Mouse (Mus musculus): Measurements from ENCODE around the gene Fbxo5. TPM values are rescaled to one million over a fixed set of nuclear protein-coding genes. Genes with fewer than 3 reads are reported as not detected.

The Fbxo5 gene
- total RNA-seq, 1 experiment: 60.7 TPM

GRCm38 (mm10) chr10:5805731-5806307 is 419 bp upstream of the Fbxo5 start:
- Histone ChIP-seq H3K4me1 (ENCODE audit: control insufficient read depth in 2 of 2, insufficient read depth in 2 of 2, low read length in 2 of 2, poor library complexity in 1 of 2) (peaks cover 4% of the 10 kb centered on the region in 2 experiments; a peak in 3 of 4 replicates), H3K4me3 (ENCODE audit: insufficient read depth in 1 of 2, low read depth in 1 of 2, low read length in 2 of 2, poor library complexity in 1 of 2, severe bottlenecking in 1 of 2) (peak overlapping the region; percentile 85 to 88), H3K9me3 (ENCODE audit: control insufficient read depth, insufficient read depth, low read depth, low read length) (no peaks in the 10 kb centered on the region), H3K9ac (ENCODE audit: insufficient read depth, low read depth, low read length, poor library complexity, severe bottlenecking) (peak overlapping the region; percentile 96), H3K27ac (ENCODE audit: insufficient read depth, low read depth, low read length, poor library complexity, severe bottlenecking) (peak overlapping the region; percentile 92), H3K36me3 (ENCODE audit: control insufficient read depth, insufficient read depth, low read length, poor library complexity, severe bottlenecking) (peaks cover 18% of the 10 kb centered on the region)
- TF ChIP-seq HCFC1 (IDR thresholded peaks at IDR 0.05; ENCODE audit: borderline replicate concordance, insufficient read depth, low read length): no peak
- no peak for TF ChIP-seq CHD2 (IDR thresholded peaks at IDR 0.05; ENCODE audit: low read depth, low read length)
- no peak for TF ChIP-seq ZC3H11A (IDR thresholded peaks at IDR 0.05; ENCODE audit: borderline replicate concordance, low read depth, low read length)
- no peak for TF ChIP-seq MAFK (IDR thresholded peaks at IDR 0.05; ENCODE audit: insufficient read depth, low read depth, low read length)
- TF ChIP-seq ZNF384 (IDR thresholded peaks at IDR 0.05; ENCODE audit: low read depth, low read length): peak; percentile 85
- in situ Hi-C loops (cut with MboI; ENCODE audit: low sequenced_read_pairs in 2 of 2, unreplicated experiment in 2 of 2): no loop called here
- peak; percentile 93 for DNase-seq (ENCODE audit: low read depth, low spot score)

GRCm38 (mm10) chr10:5804691-5805156 is 676 bp downstream of the Fbxo5 start:
- in situ Hi-C loops (cut with MboI; ENCODE audit: low sequenced_read_pairs in 2 of 2, unreplicated experiment in 2 of 2): no loop called here
- Histone ChIP-seq H3K36me3 (ENCODE audit: control insufficient read depth, insufficient read depth, low read length, poor library complexity, severe bottlenecking) (peaks cover 26% of the 10 kb centered on the region), H3K27ac (ENCODE audit: insufficient read depth, low read depth, low read length, poor library complexity, severe bottlenecking) (peak overlapping the region; percentile 67), H3K4me1 (ENCODE audit: control insufficient read depth in 2 of 2, insufficient read depth in 2 of 2, low read length in 2 of 2, poor library complexity in 1 of 2) (peaks cover 4% of the 10 kb centered on the region in 2 experiments; a peak in 3 of 4 replicates), H3K4me3 (ENCODE audit: insufficient read depth in 1 of 2, low read depth in 1 of 2, low read length in 2 of 2, poor library complexity in 1 of 2, severe bottlenecking in 1 of 2) (peak overlapping the region; percentile 85 to 97), H3K9ac (ENCODE audit: insufficient read depth, low read depth, low read length, poor library complexity, severe bottlenecking) (peak overlapping the region; percentile 91), H3K9me3 (ENCODE audit: control insufficient read depth, insufficient read depth, low read depth, low read length) (no peaks in the 10 kb centered on the region)
- no peak for DNase-seq (ENCODE audit: low read depth, low spot score)
- no peak for TF ChIP-seq MAFK (IDR thresholded peaks at IDR 0.05; ENCODE audit: insufficient read depth, low read depth, low read length)
- no peak for TF ChIP-seq CHD2 (IDR thresholded peaks at IDR 0.05; ENCODE audit: low read depth, low read length)
- no peak for TF ChIP-seq ZC3H11A (IDR thresholded peaks at IDR 0.05; ENCODE audit: borderline replicate concordance, low read depth, low read length)
- no peak for TF ChIP-seq HCFC1 (IDR thresholded peaks at IDR 0.05; ENCODE audit: borderline replicate concordance, insufficient read depth, low read length)
- TF ChIP-seq ZNF384 (IDR thresholded peaks at IDR 0.05; ENCODE audit: low read depth, low read length): no peak

GRCm38 (mm10) chr10:5803739-5804138 is 1.7 kb downstream of the Fbxo5 start:
- Histone ChIP-seq H3K9me3 (ENCODE audit: control insufficient read depth, insufficient read depth, low read depth, low read length) (no peaks in the 10 kb centered on the region), H3K4me3 (ENCODE audit: insufficient read depth in 1 of 2, low read depth in 1 of 2, low read length in 2 of 2, poor library complexity in 1 of 2, severe bottlenecking in 1 of 2) (peak overlapping the region; percentile 85 to 97), H3K9ac (ENCODE audit: insufficient read depth, low read depth, low read length, poor library complexity, severe bottlenecking) (peak overlapping the region; percentile 61; the same call in 1 of the 2 replicates), H3K4me1 (ENCODE audit: control insufficient read depth in 2 of 2, insufficient read depth in 2 of 2, low read length in 2 of 2, poor library complexity in 1 of 2) (peaks cover 4% of the 10 kb centered on the region in 2 experiments; a peak in 3 of 4 replicates), H3K36me3 (ENCODE audit: control insufficient read depth, insufficient read depth, low read length, poor library complexity, severe bottlenecking) (peaks cover 29% of the 10 kb centered on the region), H3K27ac (ENCODE audit: insufficient read depth, low read depth, low read length, poor library complexity, severe bottlenecking) (no peak overlapping the region; the same call in 1 of the 2 replicates)
- in situ Hi-C loops (cut with MboI; ENCODE audit: low sequenced_read_pairs in 2 of 2, unreplicated experiment in 2 of 2): no loop called here
- TF ChIP-seq HCFC1 (IDR thresholded peaks at IDR 0.05; ENCODE audit: borderline replicate concordance, insufficient read depth, low read length): no peak
- no peak for TF ChIP-seq ZNF384 (IDR thresholded peaks at IDR 0.05; ENCODE audit: low read depth, low read length)
- no peak for TF ChIP-seq CHD2 (IDR thresholded peaks at IDR 0.05; ENCODE audit: low read depth, low read length)
- no peak for TF ChIP-seq ZC3H11A (IDR thresholded peaks at IDR 0.05; ENCODE audit: borderline replicate concordance, low read depth, low read length)
- TF ChIP-seq MAFK (IDR thresholded peaks at IDR 0.05; ENCODE audit: insufficient read depth, low read depth, low read length): no peak
- DNase-seq (ENCODE audit: low read depth, low spot score): no peak

- Histone ChIP-seq H3K4me1 (ENCODE audit: control insufficient read depth in 2 of 2, insufficient read depth in 2 of 2, low read length in 2 of 2, poor library complexity in 1 of 2) (peaks cover 4% of the 10 kb centered on the region in 2 experiments; a peak in 3 of 4 replicates), H3K9me3 (ENCODE audit: control insufficient read depth, insufficient read depth, low read depth, low read length) (no peaks in the 10 kb centered on the region), H3K4me3 (ENCODE audit: insufficient read depth in 1 of 2, low read depth in 1 of 2, low read length in 2 of 2, poor library complexity in 1 of 2, severe bottlenecking in 1 of 2) (peak overlapping the region; percentile 85 to 97), H3K36me3 (ENCODE audit: control insufficient read depth, insufficient read depth, low read length, poor library complexity, severe bottlenecking) (peaks cover 32% of the 10 kb centered on the region), H3K27ac (ENCODE audit: insufficient read depth, low read depth, low read length, poor library complexity, severe bottlenecking) (no peak overlapping the region), H3K9ac (ENCODE audit: insufficient read depth, low read depth, low read length, poor library complexity, severe bottlenecking) (peak overlapping the region; percentile 50; the same call in 1 of the 2 replicates)
- TF ChIP-seq HCFC1 (IDR thresholded peaks at IDR 0.05; ENCODE audit: borderline replicate concordance, insufficient read depth, low read length): no peak
- no peak for TF ChIP-seq MAFK (IDR thresholded peaks at IDR 0.05; ENCODE audit: insufficient read depth, low read depth, low read length)
- no peak for TF ChIP-seq ZNF384 (IDR thresholded peaks at IDR 0.05; ENCODE audit: low read depth, low read length)
- no peak for TF ChIP-seq ZC3H11A (IDR thresholded peaks at IDR 0.05; ENCODE audit: borderline replicate concordance, low read depth, low read length)
- TF ChIP-seq CHD2 (IDR thresholded peaks at IDR 0.05; ENCODE audit: low read depth, low read length): no peak
- no peak for DNase-seq (ENCODE audit: low read depth, low spot score)
- in situ Hi-C loops (cut with MboI; ENCODE audit: low sequenced_read_pairs in 2 of 2, unreplicated experiment in 2 of 2): no loop called here
These were observed 2.5 kb downstream of the Fbxo5 start for GRCm38 (mm10) chr10:5802866-5803265.
